Mouse (Mus musculus) thymus, adult 2 months (tissue): ENCODE measurements around the gene Pax2.

Source experiments
- CTCF ChIP-seq: fragments of 200-500 bp; IDR thresholded peaks from 2 replicates; pipeline ENCODE4 v1.5.1; 2012; ENCODE audit warnings: mild to moderate bottlenecking, control low read depth, low read length, moderate library complexity, borderline replicate concordance; ENCODE audit not compliant: control insufficient read depth, poor library complexity, insufficient read depth; ENCODE audit errors: extremely low read depth
- POLR2A ChIP-seq: fragments of 200-500 bp; IDR thresholded peaks from 2 replicates; pipeline ENCODE4 v1.6.1; 2012; ENCODE audit warnings: mild to moderate bottlenecking, low read length, control low read depth, moderate library complexity; ENCODE audit not compliant: control insufficient read depth, poor library complexity, insufficient read depth; ENCODE audit errors: extremely low read depth

DNA sequence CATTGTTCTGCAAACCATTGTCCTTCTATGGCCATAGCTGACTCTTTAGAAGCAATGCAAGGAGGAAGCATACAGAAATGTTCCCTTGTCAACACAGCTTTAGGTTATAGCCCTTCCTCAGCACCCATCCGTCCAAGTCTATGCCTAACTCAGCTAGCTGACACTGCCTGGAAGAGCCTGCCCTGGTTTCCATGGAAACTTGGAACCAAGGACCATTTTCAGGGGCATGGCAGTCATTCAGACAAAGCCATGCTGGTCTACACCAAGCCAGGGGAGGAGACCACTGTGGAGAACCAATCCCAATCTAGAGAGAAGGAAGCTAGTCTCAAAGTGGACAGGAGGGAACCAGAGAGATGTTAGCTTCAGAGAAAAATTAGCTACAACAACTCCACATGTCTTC is 77.5 kb downstream of the Pax2 start:
- TF ChIP-seq POLR2A: no peak
- no peak for TF ChIP-seq CTCF
